Mouse (Mus musculus): ENCODE measurements around the gene Dedd.

The Dedd gene

DNA sequence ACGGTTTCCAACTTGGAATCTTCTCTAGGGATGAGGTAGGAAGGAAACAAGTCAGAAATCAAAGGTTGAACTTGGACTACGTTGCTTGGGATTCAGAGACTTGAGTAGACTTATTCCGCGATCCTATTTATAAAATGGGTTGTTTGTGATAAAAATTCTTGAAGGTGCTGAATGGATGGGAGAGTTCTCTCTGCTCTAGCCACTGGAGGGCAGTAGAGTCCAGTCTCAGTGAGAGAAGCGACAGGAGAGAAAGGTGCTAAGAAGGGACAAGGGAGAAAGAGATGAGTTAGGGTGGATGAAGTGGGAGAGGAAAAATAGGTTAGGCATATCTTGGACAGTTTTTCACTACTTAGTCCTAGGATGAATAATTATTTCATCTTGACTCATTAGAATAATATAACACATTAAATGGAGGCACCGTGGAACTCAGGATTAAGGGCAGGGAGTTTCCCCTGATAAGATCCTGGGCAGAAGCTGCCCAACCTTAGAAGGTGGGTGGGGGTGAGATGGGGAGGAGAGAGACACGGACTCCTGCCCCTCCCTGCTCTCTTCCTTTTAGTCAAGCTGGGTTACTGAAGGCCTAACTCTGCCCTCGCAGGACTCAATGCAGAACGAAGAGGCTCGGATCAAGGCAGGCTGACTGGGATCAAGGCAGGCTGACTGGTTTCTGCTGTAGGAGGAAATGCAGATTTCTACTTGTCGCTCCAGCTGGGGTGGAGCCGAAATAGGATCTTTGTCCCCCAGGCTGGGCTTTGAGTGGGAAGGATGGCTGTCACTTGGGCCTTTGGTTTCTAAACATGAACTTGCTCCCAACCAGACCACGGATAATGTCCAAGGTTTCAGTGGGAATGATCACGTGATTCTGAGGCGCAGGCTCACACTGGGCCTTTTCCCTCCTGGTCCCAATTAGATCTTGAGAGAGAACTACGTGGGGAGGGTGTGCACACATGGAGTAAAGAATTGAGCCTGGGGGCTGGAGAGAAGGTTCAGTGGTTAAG, 32.5 kb downstream of the Dedd start:
- DNase-seq (ENCODE audit: low spot score), result peak; percentile 92

DNA sequence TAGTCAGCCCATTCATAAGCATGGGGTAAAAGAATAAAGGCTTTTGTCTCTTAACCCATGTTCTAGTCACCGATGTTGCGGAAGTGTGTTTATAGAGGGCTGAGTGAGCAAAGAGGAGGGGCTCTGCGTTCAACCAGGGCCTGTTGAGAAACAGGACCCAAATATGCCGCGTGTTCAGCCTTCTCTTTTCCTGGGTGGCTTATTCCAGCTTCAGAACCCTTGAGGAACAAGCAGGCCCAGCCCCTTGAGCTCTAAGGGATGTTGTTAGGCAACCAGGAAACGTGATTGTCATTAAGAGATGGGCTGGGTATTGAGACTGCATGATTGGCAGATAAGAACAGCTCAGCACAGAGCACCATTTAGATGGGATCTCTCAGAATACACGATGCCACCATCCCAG, 37.0 kb downstream of the Dedd start:
- no peak for DNase-seq (ENCODE audit: low spot score)

DNA sequence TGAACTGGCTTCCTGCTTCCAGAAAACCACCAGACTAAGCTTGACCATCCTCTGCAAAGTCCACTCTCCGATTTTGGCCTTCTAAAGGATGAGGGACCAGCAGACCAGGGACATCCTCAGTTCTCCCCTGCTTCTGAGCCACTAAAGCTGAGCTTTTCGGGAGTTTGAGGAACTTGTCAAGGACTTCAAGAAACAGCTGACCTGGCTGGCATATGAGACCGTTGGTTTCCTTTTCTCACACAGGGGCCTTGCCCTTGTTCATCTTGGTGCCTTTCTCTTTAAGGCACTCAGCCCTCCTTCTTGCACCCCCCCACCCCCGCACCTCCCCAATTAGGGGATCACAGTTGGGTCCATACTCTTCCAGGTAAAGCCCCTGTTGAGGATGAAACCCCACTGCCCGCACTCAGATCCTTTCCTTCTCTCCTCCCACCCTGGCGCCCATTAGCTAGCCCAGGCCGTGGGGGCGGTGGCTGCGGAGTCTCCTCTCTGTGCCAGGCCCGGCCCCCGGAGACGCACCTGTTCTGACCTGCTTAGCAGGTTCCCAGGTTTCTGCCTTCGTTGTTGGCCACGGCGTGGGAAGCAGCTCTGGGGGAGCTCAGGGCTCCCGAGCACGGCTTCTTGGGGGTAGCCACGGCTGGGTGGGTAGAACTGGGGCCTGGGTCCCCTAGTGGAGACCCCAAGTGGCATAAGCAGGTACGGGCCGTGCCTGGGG, 41.1 kb downstream of the Dedd start, which contains the start of gene Nectin4:
Gene Nectin4 (plus strand): TSS at position 255 of the 712 bp plus-strand sequence.
- no peak for DNase-seq (ENCODE audit: low spot score)

DNA sequence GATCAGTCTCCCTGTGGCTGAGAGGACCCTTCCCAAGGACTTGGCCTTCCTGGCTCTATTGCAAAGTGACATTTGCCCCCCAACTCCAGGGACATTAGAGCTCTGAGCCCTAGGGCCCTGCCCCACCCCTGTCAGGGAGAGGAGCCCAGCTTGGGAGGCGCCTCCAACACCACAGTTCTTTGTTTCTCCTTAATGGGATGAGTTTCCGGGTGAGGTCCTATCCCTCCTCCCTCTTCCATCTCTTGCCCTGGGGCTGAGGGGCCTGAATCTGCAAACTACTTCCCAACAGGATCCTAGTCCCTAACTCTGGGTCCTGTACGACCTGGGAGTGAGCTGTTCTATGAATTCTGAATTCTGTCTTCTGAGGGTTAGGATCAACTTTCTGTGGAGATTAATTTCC, 43.9 kb downstream of the Dedd start:
- no peak for DNase-seq (ENCODE audit: low spot score)

DNA sequence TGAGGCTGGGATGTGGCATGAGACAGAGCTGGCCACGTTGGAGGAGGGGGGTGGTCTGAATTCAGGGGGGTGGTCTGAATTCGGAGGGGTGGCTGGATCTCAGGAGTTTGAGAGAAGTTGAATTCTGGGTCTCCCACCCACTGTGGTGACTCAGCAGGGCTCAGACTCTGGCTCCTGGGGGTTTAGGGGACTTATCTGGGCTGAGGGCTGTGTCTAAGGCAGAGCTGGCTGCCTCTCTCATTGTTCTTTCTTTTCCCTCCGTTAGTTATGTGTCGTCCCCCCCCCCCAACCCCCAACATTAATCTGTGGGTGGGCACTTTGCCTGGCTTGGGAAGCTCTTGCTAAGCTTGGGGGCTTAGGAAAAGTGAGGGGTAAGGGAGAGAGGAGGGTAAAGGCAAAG, 45.0 kb downstream of the Dedd start:
- no peak for DNase-seq (ENCODE audit: low spot score)

DNA sequence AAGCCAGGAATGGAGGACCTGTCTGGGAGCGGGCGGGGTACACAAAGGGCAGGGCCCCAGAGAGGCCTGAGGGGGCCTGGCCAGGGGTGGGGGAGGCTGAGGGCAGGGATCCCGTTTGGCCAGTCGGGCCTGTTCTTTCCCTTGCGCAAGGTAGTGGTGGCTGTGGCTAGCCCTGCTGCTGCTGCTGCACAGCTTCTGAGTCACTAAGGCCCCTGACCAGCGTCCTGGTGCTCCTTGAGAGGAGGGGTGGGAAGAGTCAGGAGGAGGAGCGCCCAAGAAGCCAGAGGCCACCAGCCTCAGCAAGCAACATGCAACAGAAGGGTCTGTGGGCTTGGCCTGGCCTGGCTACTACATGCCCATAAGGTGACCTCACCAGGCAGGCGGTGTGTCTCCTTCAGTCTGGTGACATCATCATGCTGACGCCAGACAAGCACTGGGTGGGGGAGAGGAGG, 46.7 kb downstream of the Dedd start:
- no peak for DNase-seq (ENCODE audit: low spot score)

DNA sequence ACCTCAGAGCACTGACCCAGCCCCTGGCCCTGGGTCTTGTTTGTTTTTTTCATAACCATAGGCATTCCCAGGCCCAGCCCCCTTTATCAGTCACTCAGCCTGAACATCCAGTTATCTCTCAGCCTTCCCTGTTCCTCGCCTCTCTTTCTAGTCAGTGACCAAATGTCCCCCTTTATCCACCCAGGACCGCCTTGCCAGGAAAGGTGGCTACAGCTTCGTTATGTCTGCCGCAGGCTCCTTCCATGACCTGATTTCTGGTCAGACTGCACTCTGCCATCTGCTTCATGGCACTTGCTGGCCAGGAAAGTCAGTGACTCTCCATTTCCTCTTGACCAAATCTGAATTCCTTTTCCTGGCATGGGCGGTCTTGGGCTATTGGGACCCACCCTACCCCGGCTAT, 49.4 kb downstream of the Dedd start:
- no peak for DNase-seq (ENCODE audit: low spot score)

DNA sequence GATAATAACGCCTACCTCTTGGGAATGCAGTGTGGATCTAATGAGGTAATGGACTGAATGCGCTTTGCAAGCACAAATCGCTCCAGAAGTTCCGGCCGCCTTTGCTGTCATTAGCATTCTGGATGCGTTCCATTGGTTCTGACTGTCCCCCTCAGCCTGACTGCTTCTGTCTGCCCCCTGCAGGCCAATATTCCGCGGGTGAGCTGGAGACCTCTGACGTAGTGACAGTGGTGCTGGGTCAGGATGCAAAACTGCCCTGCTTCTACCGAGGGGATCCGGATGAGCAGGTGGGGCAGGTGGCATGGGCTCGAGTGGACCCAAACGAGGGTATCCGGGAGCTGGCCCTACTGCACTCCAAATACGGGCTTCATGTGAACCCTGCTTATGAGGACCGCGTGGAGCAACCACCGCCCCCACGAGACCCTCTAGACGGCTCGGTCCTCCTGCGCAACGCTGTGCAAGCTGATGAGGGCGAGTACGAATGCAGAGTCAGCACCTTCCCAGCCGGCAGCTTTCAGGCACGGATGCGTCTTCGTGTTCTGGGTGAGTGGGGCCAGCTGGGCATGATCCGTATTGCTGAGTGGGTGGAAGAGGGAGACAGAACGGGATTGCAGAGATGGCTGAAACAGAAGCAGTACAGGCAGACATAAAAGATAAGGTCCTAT, 51.1 kb downstream of the Dedd start:
- DNase-seq (ENCODE audit: low spot score), result peak; percentile 85

DNA sequence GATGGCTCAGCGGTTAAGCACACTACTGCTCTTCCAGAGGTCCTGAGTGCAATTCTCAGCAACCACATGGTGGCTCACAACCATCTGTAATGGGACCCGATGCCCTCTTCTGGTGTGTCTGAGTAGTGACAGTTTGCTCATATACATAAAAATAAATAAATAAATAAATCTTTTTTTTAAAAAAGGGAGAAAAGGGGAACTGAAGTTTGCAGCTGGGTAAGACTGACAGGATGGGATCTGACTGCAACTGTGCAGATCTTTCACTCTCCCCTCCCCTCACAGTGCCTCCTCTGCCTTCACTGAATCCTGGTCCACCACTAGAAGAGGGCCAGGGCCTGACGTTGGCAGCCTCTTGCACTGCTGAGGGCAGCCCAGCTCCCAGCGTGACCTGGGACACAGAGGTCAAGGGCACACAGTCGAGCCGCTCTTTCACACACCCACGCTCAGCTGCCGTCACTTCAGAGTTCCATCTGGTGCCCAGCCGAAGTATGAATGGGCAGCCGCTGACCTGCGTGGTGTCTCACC, 53.2 kb downstream of the Dedd start:
- no peak for DNase-seq (ENCODE audit: low spot score)

DNA sequence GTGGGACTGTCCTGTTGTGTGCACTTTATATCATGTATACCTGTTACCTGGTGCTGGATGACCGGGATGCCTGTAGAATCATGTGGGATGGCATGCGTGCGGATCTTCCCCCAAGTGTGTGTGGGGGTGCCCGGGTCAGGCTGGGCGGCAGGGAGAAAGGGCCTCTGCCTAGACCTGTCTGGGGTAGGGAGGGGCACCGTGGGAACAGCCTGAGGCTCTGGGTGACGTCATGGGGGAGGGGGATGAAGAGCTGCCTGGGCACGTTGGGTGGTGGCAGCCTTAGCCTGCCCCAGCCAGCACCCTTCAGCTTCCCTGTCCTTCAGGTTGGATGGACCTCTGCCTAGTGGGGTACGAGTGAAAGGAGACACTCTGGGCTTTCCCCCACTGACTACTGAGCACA, 55.4 kb downstream of the Dedd start:
- no peak for DNase-seq (ENCODE audit: low spot score)

DNA sequence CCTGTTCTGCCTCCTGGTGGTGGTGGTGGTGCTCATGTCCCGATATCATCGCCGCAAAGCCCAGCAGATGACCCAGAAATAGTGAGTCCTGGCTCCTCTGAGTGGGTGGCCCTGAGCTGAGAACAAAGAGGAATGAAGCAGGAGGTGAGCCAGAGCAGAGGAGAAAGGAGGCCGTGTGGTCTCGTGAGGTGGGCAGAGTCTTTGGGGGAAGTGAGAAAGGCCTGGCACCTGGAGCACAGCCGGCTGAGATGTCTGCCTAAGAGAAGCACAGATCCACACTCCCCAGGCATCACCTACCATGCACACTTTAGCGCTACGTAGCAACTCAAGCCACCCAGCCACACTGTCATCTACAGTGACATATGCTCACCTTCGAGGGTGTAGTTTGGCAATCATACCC, 56.2 kb downstream of the Dedd start:
- no peak for DNase-seq (ENCODE audit: low spot score)

DNA sequence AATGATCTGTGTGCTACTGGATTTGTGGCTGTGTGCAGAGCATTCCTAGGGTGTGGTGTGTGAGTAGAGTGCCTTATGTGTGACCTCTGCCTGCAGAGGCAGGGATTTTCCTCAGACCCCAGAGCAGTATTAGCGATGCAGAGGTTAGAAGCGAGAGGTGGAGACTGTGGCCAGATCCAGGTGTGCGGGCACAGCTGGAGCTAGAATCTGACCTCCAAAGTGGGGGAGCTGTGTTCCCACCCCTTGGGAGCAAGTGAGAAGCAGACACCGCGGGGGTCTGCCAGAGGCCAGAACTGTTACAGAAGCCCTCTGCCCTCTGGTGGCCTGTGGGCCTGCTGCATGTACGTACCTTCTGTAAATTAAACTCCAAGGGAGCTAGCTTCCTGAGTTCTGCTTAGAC, 58.2 kb downstream of the Dedd start:
- peak; percentile 72 for DNase-seq (ENCODE audit: low spot score)

DNA sequence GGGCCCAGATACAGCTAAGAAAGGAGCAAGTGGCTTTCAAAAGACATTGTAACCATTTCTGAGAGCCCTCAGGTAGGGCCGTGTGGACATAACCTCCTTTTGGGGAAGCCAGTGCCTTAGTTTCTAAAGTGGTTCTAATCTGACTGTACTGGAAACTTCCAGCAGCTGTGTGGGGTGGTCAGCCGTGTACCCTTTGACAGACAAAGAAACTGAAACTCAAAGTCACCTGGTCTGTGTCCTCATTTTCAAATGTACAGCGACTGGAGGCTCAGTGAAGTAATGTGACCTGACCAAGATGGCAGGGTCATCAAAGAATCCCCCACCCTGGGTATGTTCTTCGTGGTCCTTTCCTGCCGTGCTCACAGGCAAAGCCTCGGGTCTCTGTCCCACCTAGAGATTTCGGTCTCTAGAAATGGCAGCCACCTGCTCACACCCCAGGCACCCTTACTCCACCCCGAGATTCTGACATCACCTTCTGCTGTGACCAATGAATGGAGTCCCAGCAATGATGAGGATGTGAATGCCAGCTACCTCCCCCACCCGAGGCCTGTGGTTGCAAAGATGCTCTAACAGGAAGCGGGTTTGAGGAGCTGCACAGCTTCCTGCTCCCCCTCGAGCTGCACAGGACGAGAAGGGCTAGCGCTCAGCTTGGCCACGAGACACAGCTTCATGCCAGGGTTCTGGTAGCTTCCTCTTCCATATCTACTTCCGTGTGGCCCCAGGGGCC, 59.6 kb downstream of the Dedd start, which contains the start of gene Arhgap30:
Gene Arhgap30 (plus strand): TSS at position 579 of the 727 bp plus-strand sequence.
- DNase-seq (ENCODE audit: low spot score), result no peak

DNA sequence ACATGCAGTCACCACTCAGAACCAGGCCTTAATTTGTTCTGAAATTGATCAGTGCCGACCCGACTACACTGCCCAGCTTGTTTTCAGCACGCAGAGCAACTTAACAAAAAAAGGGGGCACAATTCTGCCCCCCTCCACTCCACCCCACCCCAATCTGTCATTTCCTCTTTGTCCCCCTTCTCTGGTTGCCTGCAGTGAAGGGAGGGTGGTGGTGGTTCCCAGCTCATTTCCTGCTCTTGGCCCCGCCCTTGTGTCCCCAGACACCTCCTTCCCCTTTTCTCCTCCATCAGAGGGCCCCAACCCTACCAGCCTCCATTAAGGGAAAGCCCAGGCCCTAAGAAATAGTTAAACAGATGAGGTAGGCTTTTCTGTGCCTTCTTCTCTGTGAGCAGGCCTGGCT, 61.2 kb downstream of the Dedd start:
- no peak for DNase-seq (ENCODE audit: low spot score)

All from embryo, embryonic 10.5 days (tissue).